Mouse (Mus musculus) myocyte (in vitro differentiated cells): Measurements from ENCODE around the gene Rnf151. TPM values are rescaled to one million over a fixed set of nuclear protein-coding genes. Genes with fewer than 3 reads are reported as not detected.
"Not testable (repeated sequence)": the region's sequence is repeated elsewhere in the genome, so short reads cannot be mapped to it uniquely, and the experiment has no call there.

ENCODE experiments used
- H3K27me3 ChIP-seq: one replicate; pipeline ENCODE4 v1.6.1; 2011; ENCODE audit not compliant: control insufficient read depth, insufficient read depth, insufficient read length
- H3K36me3 ChIP-seq: one replicate; pipeline ENCODE4 v1.6.1; 2011; ENCODE audit not compliant: control insufficient read depth, insufficient read depth
- H3K4me2 ChIP-seq: one replicate; pipeline ENCODE4 v1.6.1; 2011; ENCODE audit warnings: low read depth, control low read depth
- H3K4me3 ChIP-seq: one replicate; pipeline ENCODE4 v1.5.1; 2011; ENCODE audit warnings: mild to moderate bottlenecking, control low read depth, moderate library complexity
- H3K79me2 ChIP-seq: one replicate; pipeline ENCODE4 v1.6.1; 2011; ENCODE audit not compliant: control insufficient read depth, insufficient read depth
- H3ac ChIP-seq: one replicate; pipeline ENCODE4 v1.6.1; 2011; ENCODE audit not compliant: control insufficient read depth, insufficient read length
- CEBPB ChIP-seq: IDR thresholded peaks from 2 replicates; pipeline ENCODE4 v1.6.1; 2011; ENCODE audit warnings: mild to moderate bottlenecking, moderate library complexity; ENCODE audit not compliant: poor library complexity, insufficient read depth, severe bottlenecking
- E2F4 ChIP-seq: IDR thresholded peaks from one replicate; pipeline ENCODE4 v1.6.1; 2011; ENCODE audit warnings: mild to moderate bottlenecking, control low read depth, moderate library complexity; ENCODE audit not compliant: insufficient read depth
- MAX ChIP-seq: IDR thresholded peaks from one replicate; pipeline ENCODE4 v1.6.1; 2011; ENCODE audit warnings: low read depth, mild to moderate bottlenecking, control low read depth
- MYOG ChIP-seq, 3 experiments: IDR thresholded peaks; one replicate each; pipeline ENCODE4 v1.6.1; 2011; ENCODE audit warnings: control low read depth in 2 of 3, low read depth in 2 of 3, mild to moderate bottlenecking in 2 of 3; ENCODE audit not compliant: insufficient read length in 2 of 3, control insufficient read depth in 1 of 3, insufficient read depth in 1 of 3
- POLR2A ChIP-seq: IDR thresholded peaks from one replicate; pipeline ENCODE4 v1.6.1; 2011; ENCODE audit warnings: low read depth, mild to moderate bottlenecking, control low read depth, moderate library complexity; ENCODE audit not compliant: insufficient read length
- POLR2AphosphoS2 ChIP-seq: IDR thresholded peaks from one replicate; pipeline ENCODE4 v1.6.1; 2011; ENCODE audit warnings: low read depth, control low read depth; ENCODE audit not compliant: insufficient read length
- REST ChIP-seq: IDR thresholded peaks from one replicate; pipeline ENCODE4 v1.6.1; 2011; ENCODE audit warnings: mild to moderate bottlenecking, control low read depth, moderate library complexity; ENCODE audit not compliant: insufficient read depth, insufficient read length
- SRF ChIP-seq: IDR thresholded peaks from one replicate; pipeline ENCODE4 v1.6.1; 2011; ENCODE audit warnings: low read depth; ENCODE audit not compliant: control insufficient read depth, insufficient read length
- TCF12 ChIP-seq: IDR thresholded peaks from one replicate; pipeline ENCODE4 v1.6.1; 2011; ENCODE audit warnings: mild to moderate bottlenecking, control low read depth; ENCODE audit not compliant: poor library complexity, insufficient read depth, severe bottlenecking
- TCF3 ChIP-seq: IDR thresholded peaks from one replicate; pipeline ENCODE4 v1.6.1; 2011; ENCODE audit warnings: low read depth, control low read depth; ENCODE audit not compliant: insufficient read length
- USF1 ChIP-seq: IDR thresholded peaks from one replicate; pipeline ENCODE4 v1.6.1; 2011; ENCODE audit warnings: low read depth, mild to moderate bottlenecking, control low read depth, moderate library complexity
- polyA plus RNA-seq: library from polyadenylated mRNA; unstranded; fragments of >200 nt; fragmentation: generic; extraction: Trizol; gene quantifications from one replicate; pipeline ENCODE4 v1.2.1, GENCODE M21; 2012; ENCODE audit warnings: missing spikeins

Gene Rnf151
- polyA plus RNA-seq, 1 experiment: 0.36 TPM

DNA sequence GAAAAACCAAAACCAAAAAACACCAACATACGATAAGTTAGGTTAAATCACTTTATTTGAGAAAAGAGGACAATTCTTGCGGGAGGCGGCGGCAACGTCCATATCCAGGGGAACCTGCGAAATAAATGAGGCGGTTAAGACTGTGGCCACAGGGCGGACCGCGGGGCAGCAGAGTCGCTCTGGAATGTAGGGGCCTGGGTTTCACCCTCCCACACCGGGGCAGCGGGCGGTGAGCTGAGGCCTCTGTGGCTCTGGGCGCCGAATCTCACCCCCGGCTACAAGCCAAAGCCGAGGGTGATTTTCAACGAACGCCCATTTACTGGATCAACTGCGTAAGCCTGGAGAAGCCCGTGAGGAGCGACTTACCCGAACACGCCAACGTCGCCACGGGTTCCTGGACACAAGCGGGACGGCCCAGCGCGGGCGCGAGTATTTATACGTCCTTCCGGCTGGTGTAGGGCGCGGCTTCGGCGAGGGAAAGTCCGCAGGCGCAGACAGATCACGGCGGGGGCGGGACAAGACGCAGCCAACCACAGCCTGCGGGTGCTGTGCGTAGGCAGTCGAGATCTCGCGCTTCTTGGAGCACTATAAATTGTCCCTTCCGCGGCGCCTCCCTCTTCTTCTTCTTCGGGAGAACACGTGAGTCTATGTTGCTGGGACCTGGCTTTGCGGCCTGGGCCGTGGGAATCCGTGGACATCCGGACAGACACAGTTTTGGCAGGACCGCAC lies 1.8 kb upstream of the Rnf151 start:
- Histone ChIP-seq H3K79me2 (peaks cover 40% of the 10 kb centered on the region), H3K4me3 (peak overlapping the region; percentile 77), H3K27me3 (no peaks in the 10 kb centered on the region), H3K4me2 (peak overlapping the region; percentile 79), H3ac (peak overlapping the region; percentile 63), H3K36me3 (peaks cover 11% of the 10 kb centered on the region)
- TF ChIP-seq POLR2AphosphoS2: peak; percentile 93
- peak; percentile 30 for TF ChIP-seq USF1
- TF ChIP-seq POLR2A: peak; percentile 94
- no peak for TF ChIP-seq REST
- peak; percentile 51 for TF ChIP-seq MAX

DNA sequence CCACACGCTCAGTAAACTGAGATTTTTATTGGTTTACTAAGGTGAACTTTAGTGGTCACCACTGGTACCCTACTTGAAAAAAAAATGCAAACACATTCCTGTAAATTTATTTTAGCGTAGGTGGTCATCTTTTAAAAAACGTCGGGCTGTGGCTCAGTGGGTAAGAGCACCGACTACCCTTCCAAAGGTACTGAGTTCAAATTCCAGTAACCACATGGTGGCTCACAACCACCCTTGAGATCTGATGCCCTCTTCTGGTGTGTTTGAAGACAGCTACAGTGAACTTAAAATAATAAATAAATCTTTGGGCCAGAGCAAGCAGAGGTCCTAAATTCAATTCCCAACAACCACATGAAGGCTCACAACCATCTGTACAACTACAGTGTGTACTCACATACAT lies 1.1 kb upstream of the Rnf151 start:
- Histone ChIP-seq H3ac (peak overlapping the region; percentile 63), H3K4me2 (peak overlapping the region; percentile 79), H3K4me3 (peak overlapping the region; percentile 77), H3K36me3 (peaks cover 11% of the 10 kb centered on the region), H3K79me2 (peaks cover 39% of the 10 kb centered on the region)
- H3K27me3 ChIP-seq: not testable (repeated sequence)

DNA sequence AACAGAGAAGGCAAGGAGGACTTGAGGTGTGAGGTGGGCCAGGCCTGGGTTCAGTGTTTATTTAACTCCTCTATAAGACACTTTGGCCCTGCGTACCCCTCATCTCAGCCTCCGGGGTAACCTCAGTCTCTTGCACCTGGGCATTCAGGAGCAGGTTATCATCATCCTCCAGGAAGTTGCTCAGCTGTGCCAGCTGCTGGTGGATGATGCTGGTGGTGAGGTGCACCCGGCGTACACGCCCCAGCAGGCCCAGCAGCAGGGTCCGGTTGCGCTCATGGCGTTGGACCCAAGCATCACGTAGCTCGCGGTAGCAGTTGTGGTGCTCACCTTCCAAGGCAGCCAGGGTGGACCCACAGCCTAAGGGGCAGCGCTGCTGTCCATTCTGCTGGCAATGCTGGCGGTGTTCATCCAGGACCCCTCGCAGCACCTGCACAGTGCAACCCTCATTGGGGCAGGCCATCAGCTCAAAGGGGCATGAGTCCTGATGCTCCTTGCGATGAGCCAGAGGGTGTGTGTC lies 1.6 kb downstream of the Rnf151 start:
- Histone ChIP-seq H3K4me2 (no peak overlapping the region), H3K4me3 (no peak overlapping the region), H3ac (no peak overlapping the region), H3K27me3 (no peaks in the 10 kb centered on the region), H3K36me3 (no peaks in the 10 kb centered on the region), H3K79me2 (peaks cover 14% of the 10 kb centered on the region)
- TF ChIP-seq MYOG (IDR thresholded peaks at IDR 0.05; ENCODE audit: control insufficient read depth in 1 of 3, insufficient read depth in 1 of 3, insufficient read length in 2 of 3, low read depth in 2 of 3) (no peak), POLR2AphosphoS2 (peak; percentile 54), CEBPB (no peak)

DNA sequence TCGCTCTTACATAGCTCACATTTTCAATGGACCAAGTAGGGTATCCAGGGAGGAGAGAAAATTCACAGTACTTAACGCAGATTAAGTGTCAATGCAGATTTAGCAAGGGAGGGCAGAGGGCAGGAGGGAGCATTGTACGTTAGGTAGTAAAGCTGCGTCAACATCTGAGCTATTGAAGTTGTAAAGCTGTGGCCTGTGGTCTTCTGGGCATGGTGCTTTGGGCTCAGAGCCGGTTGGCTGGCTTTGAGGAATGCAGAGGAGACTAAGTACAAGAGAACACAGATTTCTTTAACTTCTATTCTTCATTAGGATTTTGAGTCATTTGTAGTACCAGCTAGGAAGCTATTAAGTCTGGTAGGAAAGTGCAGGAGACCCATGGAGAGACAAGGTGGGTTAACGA lies 2.3 kb downstream of the Rnf151 start:
- H3K36me3 ChIP-seq: no peaks in the 10 kb centered on the region
- no peaks in the 10 kb centered on the region for H3K27me3 ChIP-seq
- H3K4me3 ChIP-seq: no peak overlapping the region
- H3ac ChIP-seq: no peak overlapping the region
- no peak for TF ChIP-seq MYOG (IDR thresholded peaks at IDR 0.05; ENCODE audit: control insufficient read depth in 1 of 3, insufficient read depth in 1 of 3, insufficient read length in 2 of 3, low read depth in 2 of 3)
- TF ChIP-seq POLR2AphosphoS2: no peak
- no peak for TF ChIP-seq USF1
- no peak overlapping the region for H3K4me2 ChIP-seq
- peaks cover 10% of the 10 kb centered on the region for H3K79me2 ChIP-seq

DNA sequence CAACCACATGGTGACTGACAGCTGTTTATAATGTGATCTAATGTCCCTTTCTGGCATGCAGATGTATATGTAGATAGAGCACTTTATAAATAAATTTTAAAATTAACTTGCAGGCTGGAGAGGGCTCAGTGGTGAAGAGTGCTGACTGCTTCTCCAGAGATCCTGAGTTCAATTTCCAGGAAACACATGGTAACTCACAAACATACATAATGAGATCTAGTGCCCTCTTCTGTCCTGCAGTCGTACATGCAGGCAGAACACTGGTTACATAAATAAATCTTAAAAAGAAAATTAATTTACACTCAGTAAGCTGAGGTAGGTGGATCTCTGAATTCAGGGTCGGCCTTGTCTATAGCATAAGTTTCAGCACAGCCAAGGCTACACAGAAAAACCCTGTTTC lies 9.2 kb downstream of the Rnf151 start:
- H3K79me2 ChIP-seq: peaks cover 16% of the 10 kb centered on the region
- TF ChIP-seq USF1: no peak
- no peaks in the 10 kb centered on the region for H3K27me3 ChIP-seq
- H3ac ChIP-seq: no peak overlapping the region
- no peaks in the 10 kb centered on the region for H3K36me3 ChIP-seq
- no peak overlapping the region for H3K4me2 ChIP-seq
- peak overlapping the region; percentile 72 for H3K4me3 ChIP-seq

DNA sequence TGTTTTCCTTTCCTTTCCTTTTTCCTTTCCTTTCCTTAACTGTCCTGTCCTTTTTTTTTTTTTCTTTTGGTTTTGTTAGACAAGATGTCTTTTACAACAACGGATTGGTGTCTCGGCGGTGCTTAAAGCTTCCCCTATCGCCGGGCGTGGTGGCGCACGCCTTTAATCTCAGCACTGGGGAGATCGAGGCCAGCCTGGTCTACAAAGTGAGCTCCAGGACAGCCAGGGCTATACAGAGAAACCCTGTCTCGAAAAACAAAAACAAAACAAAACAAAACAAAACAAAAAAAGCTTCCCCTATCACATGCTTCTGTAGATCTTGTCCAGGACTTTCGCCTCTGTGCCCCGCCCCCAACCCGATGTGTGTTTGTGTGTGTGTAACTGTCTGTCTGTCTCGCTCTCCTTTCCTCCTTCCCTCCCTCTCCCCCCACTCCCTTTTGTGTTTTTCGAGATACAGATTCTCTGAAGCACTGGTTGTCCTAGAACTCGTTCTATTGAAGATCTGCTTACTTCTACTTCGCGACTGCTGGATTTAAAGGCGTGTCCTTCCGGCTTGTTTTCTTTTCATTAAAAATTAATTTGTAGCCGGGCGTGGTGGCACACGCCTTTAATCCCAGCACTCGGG lies 9.9 kb downstream of the Rnf151 start:
- Histone ChIP-seq H3K4me2 (peak overlapping the region; percentile 89), H3K4me3 (peak overlapping the region; percentile 72), H3ac (peak overlapping the region; percentile 5), H3K79me2 (peaks cover 16% of the 10 kb centered on the region), H3K27me3 (no peaks in the 10 kb centered on the region), H3K36me3 (no peaks in the 10 kb centered on the region)
- TF ChIP-seq POLR2AphosphoS2 (no peak), REST (no peak), E2F4 (no peak), POLR2A (no peak), SRF (no peak), MYOG (IDR thresholded peaks at IDR 0.05; ENCODE audit: control insufficient read depth in 1 of 3, insufficient read depth in 1 of 3, insufficient read length in 2 of 3, low read depth in 2 of 3) (no peak), MAX (no peak), TCF12 (no peak), TCF3 (no peak)
